Mouse (Mus musculus) cerebellum, adult 9-10 months (tissue): ENCODE data around the gene Cnpy2.
A peak's percentile ranks its signal among the peaks of the same experiment; 100 is the strongest.
"Not testable (repeated sequence)": the region's sequence is repeated elsewhere in the genome, so short reads cannot be mapped to it uniquely, and the experiment has no call there.

Experiments used
- DNase-seq: peaks from one replicate; pipeline ENCODE4 v3.0.0; 2022

Gene Cnpy2

GRCm38 (mm10) chr10:128322141-128323108 lies at the start of gene Cnpy2:
Gene Cnpy2, plus strand, starts transcription at chr10:128322459.
- peak; percentile 77 for DNase-seq

- peak; percentile 39 for DNase-seq
Observed at GRCm38 (mm10) chr10:128272819-128273439, 49.3 kb upstream of the Cnpy2 start.

GRCm38 (mm10) chr10:128275374-128275773 lies 46.9 kb upstream of the Cnpy2 start:
- peak; percentile 22 for DNase-seq

- no peak for DNase-seq
Observed at GRCm38 (mm10) chr10:128278158-128278557, 44.1 kb upstream of the Cnpy2 start.

GRCm38 (mm10) chr10:128280943-128281342 lies 41.3 kb upstream of the Cnpy2 start:
- no peak for DNase-seq

- DNase-seq = no peak
Observed at GRCm38 (mm10) chr10:128281682-128282081, 40.6 kb upstream of the Cnpy2 start.

- DNase-seq = no peak
Observed at GRCm38 (mm10) chr10:128282886-128283450, 39.3 kb upstream of the Cnpy2 start.

GRCm38 (mm10) chr10:128283604-128284579 lies 38.4 kb upstream of the Cnpy2 start:
- DNase-seq = peak; percentile 99

- not testable (repeated sequence) for DNase-seq
Observed at GRCm38 (mm10) chr10:128290594-128290993, 31.7 kb upstream of the Cnpy2 start.

GRCm38 (mm10) chr10:128296370-128297090 lies 25.7 kb upstream of the Cnpy2 start:
- DNase-seq = no peak

- DNase-seq = peak; percentile 82
Observed at GRCm38 (mm10) chr10:128297221-128297620, 25.0 kb upstream of the Cnpy2 start.

GRCm38 (mm10) chr10:128297622-128298021 lies 24.6 kb upstream of the Cnpy2 start:
- DNase-seq = peak; percentile 79

GRCm38 (mm10) chr10:128298243-128298642 lies 24.0 kb upstream of the Cnpy2 start:
- DNase-seq = no peak

GRCm38 (mm10) chr10:128298702-128299171 lies 23.5 kb upstream of the Cnpy2 start, which contains the start of gene Il23a:
Gene Il23a, minus strand, starts transcription at chr10:128298752.
- no peak for DNase-seq

- peak; percentile 62 for DNase-seq
Observed at GRCm38 (mm10) chr10:128302357-128302756, 19.9 kb upstream of the Cnpy2 start.

- no peak for DNase-seq
Observed at GRCm38 (mm10) chr10:128302785-128303125, 19.5 kb upstream of the Cnpy2 start.

GRCm38 (mm10) chr10:128303126-128304021 lies 18.9 kb upstream of the Cnpy2 start, which contains the start of gene Pan2:
Gene Pan2, plus strand, starts transcription at chr10:128303335.
- peak; percentile 100 for DNase-seq

- DNase-seq = no peak
Observed at GRCm38 (mm10) chr10:128309654-128310053, 12.6 kb upstream of the Cnpy2 start.

- DNase-seq = no peak
Observed at GRCm38 (mm10) chr10:128310177-128310576, 12.1 kb upstream of the Cnpy2 start.

GRCm38 (mm10) chr10:128310902-128311301 lies 11.4 kb upstream of the Cnpy2 start:
- DNase-seq = no peak
